Mouse (Mus musculus) MEL (cell line): Measurements from ENCODE around the gene Fbxw8. TPM values are rescaled to one million over a fixed set of nuclear protein-coding genes. Genes with fewer than 3 reads are reported as not detected.

Experiments
- DNase-seq: peaks from one replicate; pipeline ENCODE4 v3.0.0; 2011; ENCODE audit warnings: low read depth, low spot score
- H3K27ac ChIP-seq: 2 replicates; pipeline ENCODE4 v1.5.1; 2012; ENCODE audit warnings: low read depth, mild to moderate bottlenecking, control low read depth, low read length, moderate library complexity; ENCODE audit not compliant: control insufficient read depth
- H3K27me3 ChIP-seq, 2 experiments: fragments of 150-350 bp in 1 of 2; sonication (generic) in 1 of 2; 2 replicates each; pipeline ENCODE4 v1.6.1; 2012; ENCODE audit warnings: low read length in 2 of 2, mild to moderate bottlenecking in 2 of 2, improper control_type of control experiment in 1 of 2, moderate library complexity in 1 of 2; ENCODE audit not compliant: insufficient read depth in 2 of 2, control insufficient read depth in 1 of 2
- H3K36me3 ChIP-seq, 2 experiments: 2 replicates each; pipeline ENCODE4 v1.6.1; 2012 to 2014; ENCODE audit warnings: low read length in 2 of 2, improper control_type of control experiment in 1 of 2, inconsistent platforms in 1 of 2, mild to moderate bottlenecking in 1 of 2; ENCODE audit not compliant: insufficient read depth in 2 of 2, control insufficient read depth in 1 of 2
- H3K4me1 ChIP-seq, 2 experiments: fragments of 150-350 bp in 1 of 2; sonication (generic) in 1 of 2; 2 replicates each; pipeline ENCODE4 v1.6.1; 2012; ENCODE audit warnings: low read length in 2 of 2, improper control_type of control experiment in 1 of 2, mild to moderate bottlenecking in 1 of 2; ENCODE audit not compliant: insufficient read depth in 2 of 2, control insufficient read depth in 1 of 2
- H3K4me3 ChIP-seq, 2 experiments: fragments of 150-350 bp in 1 of 2; sonication (generic) in 1 of 2; 2 replicates each; pipeline ENCODE4 v1.5.1; 2012; ENCODE audit warnings: low read depth in 2 of 2, low read length in 2 of 2, mild to moderate bottlenecking in 2 of 2, moderate library complexity in 2 of 2, control low read depth in 1 of 2, improper control_type of control experiment in 1 of 2; ENCODE audit not compliant: control insufficient read depth in 1 of 2, insufficient read depth in 1 of 2
- H3K79me2 ChIP-seq: 2 replicates; pipeline ENCODE4 v1.6.1; 2012; ENCODE audit warnings: mild to moderate bottlenecking, low read length, moderate library complexity; ENCODE audit not compliant: control insufficient read depth, poor library complexity, insufficient read depth
- H3K9ac ChIP-seq: 2 replicates; pipeline ENCODE4 v1.6.1; 2012; ENCODE audit warnings: low read depth, mild to moderate bottlenecking, control low read depth, low read length, moderate library complexity; ENCODE audit not compliant: control insufficient read depth, poor library complexity, severe bottlenecking
- H3K9me3 ChIP-seq: fragments of 150-350 bp; sonication (generic); replicated peaks from 2 replicates; pipeline ENCODE4 v1.6.1; 2012; ENCODE audit warnings: mild to moderate bottlenecking, low read length, improper control_type of control experiment, moderate library complexity; ENCODE audit not compliant: insufficient read depth
- BHLHE40 ChIP-seq: IDR thresholded peaks from 2 replicates; pipeline ENCODE4 v1.6.1; 2012; ENCODE audit warnings: low read depth, mild to moderate bottlenecking, inconsistent platforms, low read length, improper control_type of control experiment, borderline replicate concordance
- CHD1 ChIP-seq: IDR thresholded peaks from 2 replicates; pipeline ENCODE4 v1.6.1; 2012; ENCODE audit warnings: low read depth, mild to moderate bottlenecking, inconsistent platforms, low read length, improper control_type of control experiment
- ELF1 ChIP-seq: IDR thresholded peaks from 2 replicates; pipeline ENCODE4 v1.6.1; 2014; ENCODE audit warnings: low read depth, mild to moderate bottlenecking, inconsistent platforms, low read length, improper control_type of control experiment, moderate library complexity
- GABPA ChIP-seq: IDR thresholded peaks from 2 replicates; pipeline ENCODE4 v1.6.1; 2012; ENCODE audit warnings: low read depth, mild to moderate bottlenecking, inconsistent platforms, low read length, improper control_type of control experiment, moderate library complexity
- MAFK ChIP-seq: IDR thresholded peaks from 2 replicates; pipeline ENCODE4 v1.6.1; 2011; ENCODE audit warnings: low read depth, mild to moderate bottlenecking, low read length, improper control_type of control experiment, borderline replicate concordance
- MAX ChIP-seq: IDR thresholded peaks from 2 replicates; pipeline ENCODE4 v1.6.1; 2011; ENCODE audit warnings: low read length, improper control_type of control experiment
- MAZ ChIP-seq: IDR thresholded peaks from 2 replicates; pipeline ENCODE4 v1.6.1; 2012; ENCODE audit warnings: low read depth, mild to moderate bottlenecking, inconsistent platforms, low read length, improper control_type of control experiment
- MEF2A ChIP-seq: IDR thresholded peaks from 2 replicates; pipeline ENCODE4 v1.6.1; 2014; ENCODE audit warnings: low read depth, mild to moderate bottlenecking, inconsistent platforms, low read length, improper control_type of control experiment; ENCODE audit not compliant: poor library complexity, insufficient replicate concordance, severe bottlenecking; ENCODE audit errors: extremely low read depth
- MYB ChIP-seq: IDR thresholded peaks from 2 replicates; pipeline ENCODE4 v1.6.1; 2011; ENCODE audit warnings: mild to moderate bottlenecking, low read depth, low read length, improper control_type of control experiment
- MYC ChIP-seq: IDR thresholded peaks from 2 replicates; pipeline ENCODE4 v1.6.1; 2011; ENCODE audit warnings: low read depth, mild to moderate bottlenecking, low read length, improper control_type of control experiment, moderate library complexity
- NELFE ChIP-seq: IDR thresholded peaks from 2 replicates; pipeline ENCODE4 v1.6.1; 2011; ENCODE audit warnings: low read depth, low read length, improper control_type of control experiment
- POLR2A ChIP-seq, 2 experiments: IDR thresholded peaks; 2 replicates each; pipeline ENCODE4 v1.6.1; 2011 to 2012; ENCODE audit warnings: low read length in 2 of 2, mild to moderate bottlenecking in 2 of 2, control low read depth in 1 of 2, improper control_type of control experiment in 1 of 2, low read depth in 1 of 2, moderate library complexity in 1 of 2; ENCODE audit not compliant: control insufficient read depth in 1 of 2, insufficient read depth in 1 of 2, poor library complexity in 1 of 2
- POLR2AphosphoS2 ChIP-seq: IDR thresholded peaks from 2 replicates; pipeline ENCODE4 v1.6.1; 2011; ENCODE audit warnings: low read length, improper control_type of control experiment
- RAD21 ChIP-seq: IDR thresholded peaks from 2 replicates; pipeline ENCODE4 v1.6.1; 2011; ENCODE audit warnings: mild to moderate bottlenecking, low read depth, low read length, improper control_type of control experiment
- TBP ChIP-seq: IDR thresholded peaks from 2 replicates; pipeline ENCODE4 v1.8.0; 2011; ENCODE audit warnings: low read depth, low read length, improper control_type of control experiment
- USF2 ChIP-seq, 2 experiments: IDR thresholded peaks; 2 replicates each; pipeline ENCODE4 v1.6.1; 2011 to 2012; ENCODE audit warnings: improper control_type of control experiment in 2 of 2, low read length in 2 of 2, borderline replicate concordance in 1 of 2, inconsistent platforms in 1 of 2, low read depth in 1 of 2, mild to moderate bottlenecking in 1 of 2; ENCODE audit not compliant: insufficient read depth in 1 of 2
- ZKSCAN1 ChIP-seq: IDR thresholded peaks from 2 replicates; pipeline ENCODE4 v1.6.1; 2012; ENCODE audit warnings: low read depth, mild to moderate bottlenecking, inconsistent platforms, low read length, improper control_type of control experiment, moderate library complexity
- ZMIZ1 ChIP-seq: IDR thresholded peaks from 2 replicates; pipeline ENCODE4 v1.6.1; 2012; ENCODE audit warnings: low read depth, mild to moderate bottlenecking, inconsistent platforms, low read length, improper control_type of control experiment, moderate library complexity
- polyA plus RNA-seq, 2 experiments: library from polyadenylated mRNA; stranded (reverse) in 1 of 2; unstranded in 1 of 2; fragments of >175 nt in 1 of 2; fragments of >200 nt in 1 of 2; gene quantifications; 2 replicates each; pipeline versions ENCODE4 v1.2.1 to v1.2.4; 2012; ENCODE audit warnings: low replicate concordance in 2 of 2, low read depth in 1 of 2; ENCODE audit not compliant: insufficient read length in 2 of 2, insufficient read depth in 1 of 2, missing spikeins in 1 of 2
- total RNA-seq: library from RNA; depleted of rRNA; stranded (reverse); fragments of 300-350 nt; gene quantifications from 2 replicates; pipeline ENCODE4 v1.2.3, GENCODE M21; 2012

Gene Fbxw8
- total and polyA plus RNA-seq, 3 experiments: 49.9 to 57.4 (median 52.5) TPM

DNA sequence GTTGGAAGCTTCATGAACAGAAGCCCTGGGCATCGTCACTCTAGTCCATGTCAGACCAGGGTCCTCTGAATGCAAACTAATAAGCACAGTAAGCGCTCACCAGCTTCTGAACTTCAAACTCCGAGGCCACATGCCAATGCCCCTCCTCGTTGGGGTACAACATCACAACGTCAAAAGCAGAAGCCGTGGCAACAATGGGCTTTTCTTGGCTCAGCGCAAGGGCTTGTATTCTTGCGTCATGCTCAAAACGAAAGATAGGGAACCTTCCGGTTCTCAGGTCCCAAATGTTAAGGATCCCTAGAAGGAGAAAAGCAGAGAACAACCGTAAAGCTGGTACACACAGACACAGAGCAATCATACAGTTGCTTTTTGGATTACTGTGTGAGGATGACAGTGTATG is 59.8 kb downstream of the Fbxw8 start:
- no peak overlapping the region for H3K9ac ChIP-seq
- H3K4me3 ChIP-seq: no peak overlapping the region
- H3K79me2 ChIP-seq: no peaks in the 10 kb centered on the region
- H3K27ac ChIP-seq: no peak overlapping the region
- no peak for DNase-seq
- H3K4me1 ChIP-seq: no peaks in the 10 kb centered on the region
- H3K27me3 ChIP-seq: no peaks in the 10 kb centered on the region
- TF ChIP-seq ELF1: no peak
- no peak for TF ChIP-seq ZKSCAN1
- no peak for TF ChIP-seq MEF2A
- TF ChIP-seq MAFK: no peak
- no peak for TF ChIP-seq MAX
- no peak for TF ChIP-seq CHD1
- no peaks in the 10 kb centered on the region for H3K9me3 ChIP-seq
- no peaks in the 10 kb centered on the region for H3K36me3 ChIP-seq

DNA sequence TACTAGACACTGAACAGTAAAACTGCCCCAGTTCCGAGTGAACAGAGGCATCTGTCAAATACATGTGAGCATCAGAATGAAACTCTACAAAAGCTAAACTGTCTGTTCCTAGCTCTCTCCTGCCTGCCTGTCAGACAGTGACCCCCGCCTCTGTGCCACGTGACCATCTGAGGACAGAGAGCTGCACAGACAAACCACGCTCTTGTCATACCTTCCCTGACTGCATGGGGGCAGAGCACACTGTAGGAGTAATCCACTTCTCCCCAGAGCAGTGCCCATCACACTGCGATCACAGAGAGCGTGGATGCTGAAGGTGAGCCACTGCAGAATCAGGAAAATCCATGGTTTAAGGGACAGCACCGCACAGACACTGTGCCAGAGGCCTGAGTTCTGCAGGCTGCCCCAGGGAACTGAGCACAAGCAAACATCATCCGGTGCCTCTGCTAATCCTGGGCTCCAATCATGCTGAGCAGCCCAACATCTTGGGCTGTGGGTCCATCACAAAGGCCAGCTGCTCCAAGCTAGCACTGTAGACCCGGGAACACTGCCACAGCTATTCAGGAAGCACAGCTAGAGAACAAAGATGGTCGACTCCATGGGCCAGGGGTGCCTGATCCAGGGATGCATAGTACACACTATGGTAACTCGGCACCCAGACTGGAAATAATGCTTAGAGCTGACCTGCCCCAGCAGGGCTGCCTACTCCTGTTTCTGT is 61.8 kb downstream of the Fbxw8 start:
- TF ChIP-seq GABPA (no peak), ZKSCAN1 (no peak), BHLHE40 (no peak), MYB (no peak), TBP (no peak), NELFE (no peak), POLR2AphosphoS2 (no peak), ZMIZ1 (no peak), RAD21 (no peak), USF2 (IDR thresholded peaks at IDR 0.05; ENCODE audit: borderline replicate concordance in 1 of 2, insufficient read depth in 1 of 2, low read depth in 1 of 2, low read length in 2 of 2) (no peak), MAX (no peak), MAZ (no peak), MYC (no peak), POLR2A (IDR thresholded peaks at IDR 0.05; ENCODE audit: control insufficient read depth in 1 of 2, insufficient read depth in 1 of 2, low read depth in 1 of 2, low read length in 2 of 2, poor library complexity in 1 of 2) (no peak)
- Histone ChIP-seq H3K4me1 (no peaks in the 10 kb centered on the region), H3K79me2 (no peaks in the 10 kb centered on the region), H3K9ac (no peak overlapping the region), H3K9me3 (no peaks in the 10 kb centered on the region), H3K27ac (no peak overlapping the region), H3K4me3 (no peak overlapping the region), H3K27me3 (no peaks in the 10 kb centered on the region), H3K36me3 (no peaks in the 10 kb centered on the region)
- no peak for DNase-seq
